Mouse (Mus musculus) urinary bladder, postnatal 25 days (tissue): ENCODE results near the gene Tfap2b.

Experiments used
- DNase-seq: peaks from one replicate; pipeline ENCODE4 v3.0.0; 2022; ENCODE audit warnings: low spot score

Tfap2b gene

GRCm38 (mm10) chr1:19208641-19209358 lies at the start of gene Tfap2b:
Gene Tfap2b, plus strand, starts transcription at chr1:19208914.
- DNase-seq, result no peak

DNA sequence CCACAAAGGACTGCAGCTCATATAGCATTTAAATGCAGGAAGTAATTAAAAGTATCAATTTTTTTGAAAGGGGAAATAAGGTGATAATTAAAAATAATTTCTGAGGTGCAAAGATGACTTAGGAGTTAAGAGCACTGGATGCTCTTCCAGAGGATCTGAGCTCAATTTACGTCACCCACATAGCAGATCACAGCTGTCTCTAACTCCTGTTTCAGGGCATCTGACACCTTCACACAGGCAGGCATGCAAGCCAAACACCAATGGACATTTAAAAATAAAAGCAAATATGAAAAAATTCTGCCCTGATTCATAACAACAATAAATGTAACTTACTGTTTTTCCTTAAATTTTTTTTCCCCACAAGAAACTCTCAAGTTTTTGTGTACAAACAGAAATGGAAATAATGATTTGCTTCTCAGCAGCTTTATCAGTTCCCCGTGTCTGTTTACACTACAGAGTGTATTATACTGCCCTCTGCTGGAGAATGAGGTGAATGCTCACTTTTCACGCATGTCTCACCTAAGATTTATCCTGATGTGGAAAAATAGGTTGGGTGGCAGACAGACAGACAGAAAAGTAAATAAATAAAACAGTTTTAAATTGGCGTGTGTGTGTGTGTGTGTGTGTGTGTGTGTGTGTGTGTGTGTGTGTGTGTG lies 29.8 kb upstream of the Tfap2b start:
- DNase-seq, result no peak

GRCm38 (mm10) chr1:19205649-19206048 lies 3.1 kb upstream of the Tfap2b start:
- DNase-seq, result peak; percentile 31

DNA sequence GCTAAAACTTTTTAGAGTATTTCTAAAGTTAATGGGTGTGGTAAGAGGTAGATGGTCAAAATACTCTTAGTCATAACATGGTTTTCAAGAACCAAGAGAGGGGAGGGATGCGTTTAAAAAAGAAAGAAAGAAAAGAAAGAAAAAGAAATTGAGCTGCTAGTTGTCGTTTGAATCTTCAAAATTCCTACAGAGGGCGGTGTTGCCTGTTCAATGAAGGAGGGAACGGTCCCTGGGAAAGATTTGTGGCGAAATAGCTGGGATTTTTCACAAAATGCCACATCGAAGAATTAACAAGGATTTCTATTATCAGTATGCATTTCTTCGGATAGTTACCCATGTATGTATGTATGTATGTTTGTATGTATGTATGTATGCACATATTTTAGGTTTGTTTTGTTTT lies 2.5 kb upstream of the Tfap2b start:
- no peak for DNase-seq

DNA sequence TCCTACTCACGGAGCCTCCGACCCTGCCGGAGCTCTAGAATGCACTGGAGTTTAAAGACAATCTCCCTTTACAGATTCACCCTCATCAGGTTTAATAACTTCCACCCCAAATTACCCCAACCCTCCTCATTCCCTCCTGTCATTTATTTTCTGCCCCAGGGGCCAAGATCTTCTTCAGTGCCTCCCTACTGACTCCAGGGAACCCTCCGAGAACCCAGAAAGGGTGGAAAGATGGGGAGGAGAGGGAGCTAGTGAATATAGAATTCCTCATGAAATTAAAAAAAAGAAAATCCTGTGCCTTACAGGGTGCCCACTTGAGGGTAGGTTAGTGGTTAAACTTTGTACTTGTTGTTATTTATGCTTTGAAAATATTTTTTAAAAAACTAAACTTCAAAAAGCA lies 1.1 kb upstream of the Tfap2b start:
- DNase-seq, result no peak

GRCm38 (mm10) chr1:19209359-19209745 lies 638 bp downstream of the Tfap2b start:
- no peak for DNase-seq

DNA sequence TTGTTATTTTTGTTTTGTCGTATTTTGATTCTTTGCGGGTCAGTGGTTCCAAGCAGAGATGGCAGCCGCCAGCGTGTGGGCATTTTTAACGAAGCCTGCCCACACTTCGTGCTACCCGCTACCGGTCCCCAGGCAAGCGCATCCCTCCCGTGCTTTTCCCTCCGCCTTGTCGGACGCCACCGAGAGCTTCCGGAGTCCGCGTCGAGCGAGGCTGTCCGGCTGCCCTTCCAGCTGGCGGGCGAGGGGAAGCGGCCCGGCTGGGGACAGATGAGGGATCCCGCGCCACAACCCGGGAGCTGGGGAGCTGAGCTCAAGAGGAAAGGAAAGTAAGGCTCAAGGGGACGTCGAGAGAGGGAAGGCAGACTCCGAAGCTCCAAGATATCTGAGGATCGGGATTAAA lies 1.1 kb downstream of the Tfap2b start:
- peak; percentile 6 for DNase-seq

- DNase-seq, result no peak
Measured at GRCm38 (mm10) chr1:19210215-19211032, 1.7 kb downstream of the Tfap2b start.

DNA sequence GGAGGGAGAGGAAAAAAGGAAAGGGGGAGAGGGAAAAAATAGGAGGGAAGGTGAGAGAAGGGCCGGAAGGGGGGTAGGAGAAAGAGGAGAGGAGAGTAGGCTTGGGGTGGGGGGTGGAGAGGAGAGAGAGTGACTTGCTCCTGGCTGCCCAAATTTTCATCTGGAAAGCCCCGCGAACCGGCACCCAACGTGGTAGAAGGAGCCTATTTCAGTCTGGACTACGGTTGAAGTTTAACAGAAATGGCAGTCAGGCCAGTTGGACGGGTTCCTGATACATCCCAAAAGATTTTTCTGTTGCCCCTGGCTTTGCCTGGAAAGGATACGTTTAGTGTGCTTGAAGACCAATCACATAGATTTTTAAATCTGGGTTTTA lies 2.3 kb downstream of the Tfap2b start:
- DNase-seq, result no peak

DNA sequence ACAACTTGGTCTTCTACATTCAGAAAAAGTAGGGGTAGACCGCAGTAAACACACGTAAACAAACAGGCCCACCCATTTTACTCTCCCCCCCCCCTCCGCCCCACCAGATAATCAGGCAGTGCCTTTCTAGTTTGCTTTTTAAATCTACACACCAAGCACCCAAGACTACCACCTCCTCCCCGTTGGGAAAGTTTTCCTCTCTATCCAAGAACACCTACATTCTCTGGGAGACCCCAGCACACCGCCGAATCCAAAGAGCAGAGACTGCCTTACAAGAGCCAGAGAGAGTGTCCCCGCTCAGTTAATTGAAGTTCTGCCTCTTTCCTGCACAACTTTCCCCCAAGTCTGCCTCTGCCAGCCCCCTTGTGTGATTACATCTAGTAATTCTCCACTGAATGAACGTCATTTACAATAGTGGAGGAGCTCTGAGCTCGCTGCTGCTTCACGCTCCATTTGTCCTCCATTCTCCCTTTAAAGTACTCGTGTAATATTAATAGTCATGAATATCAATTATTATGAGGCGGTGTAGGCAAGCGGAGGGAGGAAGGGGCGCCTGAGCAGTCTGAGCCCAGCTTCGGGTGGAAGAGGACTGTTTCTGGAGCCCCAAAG lies 2.9 kb downstream of the Tfap2b start:
- no peak for DNase-seq

DNA sequence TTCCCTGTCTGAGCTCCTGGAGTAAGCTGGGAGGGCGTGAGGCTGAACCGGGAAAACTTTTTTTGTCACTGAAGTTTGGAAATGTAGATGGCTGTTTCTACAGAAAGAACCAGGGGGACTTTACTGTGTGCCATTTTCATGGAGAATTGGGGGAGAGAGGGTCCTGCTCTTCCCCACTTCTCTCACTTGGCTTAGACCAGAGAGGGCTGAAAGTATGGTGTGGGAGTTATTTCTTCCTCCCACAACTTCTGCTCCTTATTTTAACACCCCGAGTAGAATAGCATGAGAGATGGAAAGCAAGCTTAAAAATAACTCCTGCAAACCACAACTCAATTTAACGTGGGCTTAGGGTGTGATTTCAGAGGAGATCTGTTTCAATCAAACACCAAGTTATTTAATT lies 4.0 kb downstream of the Tfap2b start:
- DNase-seq, result no peak

- no peak for DNase-seq
Measured at GRCm38 (mm10) chr1:19213171-19213570, 4.5 kb downstream of the Tfap2b start.

DNA sequence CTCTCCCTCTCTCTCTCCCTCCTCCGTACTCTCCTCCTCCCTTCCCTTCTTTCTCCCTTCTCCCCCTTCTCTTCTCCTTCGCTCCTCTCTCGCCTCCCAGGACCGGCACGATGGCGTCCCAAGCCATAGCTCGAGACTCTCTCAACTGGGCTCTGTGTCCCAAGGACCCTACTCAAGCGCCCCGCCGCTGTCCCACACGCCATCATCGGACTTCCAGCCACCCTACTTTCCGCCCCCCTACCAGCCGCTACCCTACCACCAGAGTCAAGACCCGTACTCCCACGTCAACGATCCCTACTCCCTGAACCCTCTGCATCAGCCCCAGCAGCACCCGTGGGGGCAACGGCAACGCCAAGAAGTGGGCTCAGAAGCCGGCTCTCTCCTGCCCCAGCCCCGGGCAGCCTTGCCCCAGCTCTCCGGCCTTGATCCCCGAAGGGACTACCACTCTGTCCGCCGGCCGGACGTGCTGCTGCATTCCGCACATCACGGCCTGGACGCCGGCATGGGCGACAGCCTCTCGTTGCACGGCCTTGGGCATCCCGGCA lies 5.2 kb downstream of the Tfap2b start:
- DNase-seq, result no peak

- no peak for DNase-seq
Measured at GRCm38 (mm10) chr1:19217391-19217790, 8.7 kb downstream of the Tfap2b start.

- no peak for DNase-seq
Measured at GRCm38 (mm10) chr1:19218221-19218620, 9.5 kb downstream of the Tfap2b start.

GRCm38 (mm10) chr1:19219381-19219780 lies 10.7 kb downstream of the Tfap2b start:
- no peak for DNase-seq

DNA sequence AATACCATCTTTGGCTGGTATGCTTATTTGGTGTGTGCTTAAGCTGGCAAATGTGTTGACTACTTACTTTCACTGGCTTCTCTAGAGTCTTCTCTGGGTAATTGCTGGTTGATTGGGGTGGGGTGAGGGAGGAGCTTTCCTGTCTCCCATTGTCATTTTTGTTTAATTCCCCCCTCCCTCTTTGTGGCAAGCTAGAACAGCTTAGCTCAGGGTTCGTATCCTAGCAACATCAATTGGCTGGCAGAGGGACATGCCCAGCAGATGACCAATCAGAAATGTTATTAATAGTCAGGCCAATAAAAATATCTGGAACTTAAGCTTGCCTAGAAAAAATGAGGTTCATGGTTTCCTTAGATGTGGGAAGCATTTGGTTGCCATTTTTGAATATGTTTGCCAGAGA lies 11.8 kb downstream of the Tfap2b start:
- no peak for DNase-seq

DNA sequence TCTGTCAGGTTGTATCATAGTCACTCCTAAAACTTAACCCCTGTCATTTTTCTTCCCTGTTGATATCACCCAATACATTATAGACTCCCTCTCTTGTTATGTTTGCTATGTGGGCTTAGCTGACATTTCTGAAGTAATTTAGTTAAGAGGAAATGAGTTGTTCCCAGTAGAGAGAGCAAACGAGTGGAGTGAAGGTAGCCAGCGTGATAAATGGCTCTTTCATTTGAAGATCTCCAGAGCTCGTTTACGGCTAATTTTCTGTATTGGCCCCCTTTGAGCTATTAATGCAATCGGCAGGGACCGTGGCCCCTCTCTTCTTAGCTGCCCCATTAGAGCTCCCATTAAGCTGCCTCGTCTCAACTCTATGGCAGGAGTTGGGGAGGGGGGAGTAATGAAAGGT lies 12.9 kb downstream of the Tfap2b start:
- no peak for DNase-seq

DNA sequence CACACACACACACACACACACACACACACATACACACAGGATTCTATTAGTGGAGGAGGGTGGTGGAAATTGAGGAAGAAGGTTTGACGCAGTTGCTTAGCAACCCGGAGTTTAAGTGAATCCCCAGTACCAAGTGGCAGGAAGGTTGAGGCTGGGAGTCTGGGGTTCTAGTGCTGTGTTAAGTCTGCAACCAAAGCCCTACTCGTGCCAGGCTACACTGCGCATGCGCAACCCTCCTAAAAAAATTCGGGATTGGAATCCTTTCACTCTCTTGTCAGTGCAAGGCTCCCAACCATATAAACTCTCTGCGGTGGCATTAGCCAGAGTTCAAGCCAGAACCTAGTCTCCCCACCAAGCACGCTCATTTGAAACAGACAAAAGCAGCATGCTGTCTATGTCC lies 18.0 kb downstream of the Tfap2b start:
- DNase-seq, result no peak

DNA sequence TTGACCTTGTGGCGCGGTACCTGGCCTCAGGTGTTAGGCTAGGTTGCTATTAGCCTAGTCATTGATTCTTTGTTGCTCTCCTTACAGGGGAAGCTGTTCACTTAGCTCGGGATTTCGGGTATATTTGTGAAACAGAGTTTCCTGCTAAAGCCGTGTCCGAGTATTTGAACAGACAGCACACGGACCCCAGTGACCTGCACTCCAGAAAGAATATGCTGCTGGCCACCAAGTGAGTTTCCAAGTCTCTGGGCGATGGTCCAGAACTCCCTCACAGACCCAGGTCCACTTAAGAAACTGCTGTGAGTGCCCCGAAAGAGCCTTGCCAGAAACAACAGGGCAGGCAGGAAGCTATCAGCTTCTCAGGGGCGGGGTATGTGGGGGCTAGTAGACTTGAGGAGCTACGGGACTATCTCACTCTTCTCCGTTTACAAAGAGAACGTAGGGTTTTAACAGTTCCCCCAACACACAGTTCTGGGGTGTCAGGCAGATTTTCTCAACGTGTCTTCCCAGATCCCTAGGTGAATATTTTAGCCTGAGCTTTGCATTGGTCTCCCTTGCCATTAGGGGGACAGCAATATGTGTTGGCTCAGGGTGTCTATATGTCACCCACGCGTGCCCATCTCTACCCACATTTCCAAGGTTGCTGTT lies 22.3 kb downstream of the Tfap2b start:
- DNase-seq, result no peak

DNA sequence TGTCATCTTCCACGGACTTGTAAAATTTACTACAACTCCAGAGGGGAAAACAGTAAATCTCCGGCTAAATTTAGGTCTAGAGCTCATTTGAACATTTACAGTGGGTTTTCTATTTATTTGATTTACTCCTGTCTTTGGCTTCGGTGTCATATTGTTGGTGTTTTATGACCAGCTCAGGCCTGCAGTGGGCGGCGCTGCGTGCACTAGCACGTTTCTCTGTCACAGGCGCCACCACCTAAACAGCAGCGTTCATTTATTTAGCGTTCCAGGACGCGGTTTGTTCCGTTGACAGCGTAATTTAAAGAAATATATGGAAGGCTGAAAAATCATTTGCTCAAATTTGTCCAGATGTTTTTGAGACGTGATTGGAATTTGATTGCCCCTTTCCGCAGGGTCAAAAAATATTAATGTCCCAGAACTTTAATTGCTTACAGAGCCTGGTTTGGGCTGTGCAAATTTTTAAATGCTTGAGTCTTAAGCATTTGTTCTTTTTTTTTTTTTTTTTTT lies 22.9 kb downstream of the Tfap2b start:
- no peak for DNase-seq

DNA sequence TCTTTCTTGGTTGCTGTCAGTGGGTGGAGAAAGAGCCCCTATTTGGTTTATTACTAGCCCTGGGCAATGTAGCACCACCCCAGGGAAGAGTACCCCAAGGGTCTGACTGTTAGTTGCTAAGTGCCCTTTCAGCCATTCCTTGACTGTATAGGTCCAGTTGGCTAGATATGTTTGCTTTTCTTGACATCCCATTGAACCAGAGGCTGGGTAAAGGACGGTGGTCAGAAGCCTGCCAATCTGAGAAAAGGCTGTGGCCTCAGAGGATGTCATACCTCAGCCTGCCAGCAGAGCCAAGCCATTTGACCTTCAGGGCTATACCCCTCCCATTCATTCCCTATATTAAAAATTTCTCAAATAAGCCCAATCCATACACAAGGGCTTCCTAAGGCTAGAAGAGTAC lies 24.0 kb downstream of the Tfap2b start:
- no peak for DNase-seq
